Mouse (Mus musculus) liver, embryonic 16.5 days (tissue): ENCODE results near the gene Plekhg3. TPM values are rescaled to one million over a fixed set of nuclear protein-coding genes. Genes with fewer than 3 reads are reported as not detected.

Experiments used
- ATAC-seq: fragments of 200-750 bp; cut with Nextera tagmentation; 2 replicates; pipeline ENCODE4 v1.8.0; 2017; ENCODE audit warnings: low read depth, mild to moderate bottlenecking, moderate number of reproducible peaks, moderate library complexity
- H3K27ac ChIP-seq: fragments of 300-500 bp; sonication (generic); 2 replicates; pipeline ENCODE4 v1.5.1; 2014; ENCODE audit warnings: mild to moderate bottlenecking, low read length
- H3K27me3 ChIP-seq: fragments of 300-500 bp; sonication (generic); 2 replicates; pipeline ENCODE4 v1.6.1; 2014; ENCODE audit warnings: low read depth, low read length, mixed read lengths; ENCODE audit not compliant: control insufficient read depth, insufficient read depth
- H3K36me3 ChIP-seq: fragments of 300-500 bp; sonication (generic); 2 replicates; pipeline ENCODE4 v1.6.1; 2014; ENCODE audit warnings: mild to moderate bottlenecking; ENCODE audit not compliant: control insufficient read depth, insufficient read depth
- H3K4me1 ChIP-seq: fragments of 300-500 bp; sonication (generic); 2 replicates; pipeline ENCODE4 v1.6.1; 2014; ENCODE audit warnings: low read depth, low read length, mixed read lengths; ENCODE audit not compliant: control insufficient read depth
- H3K4me2 ChIP-seq: fragments of 300-500 bp; sonication (generic); 2 replicates; pipeline ENCODE4 v1.6.1; 2014; ENCODE audit warnings: low read depth, low read length, mixed read lengths
- H3K4me3 ChIP-seq: fragments of 300-500 bp; sonication (generic); 2 replicates; pipeline ENCODE4 v1.5.1; 2014; ENCODE audit warnings: low read depth, mild to moderate bottlenecking, low read length
- H3K9ac ChIP-seq: fragments of 300-500 bp; sonication (generic); 2 replicates; pipeline ENCODE4 v1.6.1; 2014; ENCODE audit warnings: low read depth, low read length
- H3K9me3 ChIP-seq: fragments of 300-500 bp; sonication (generic); replicated peaks from 2 replicates; pipeline ENCODE4 v1.6.1; 2016; ENCODE audit warnings: low read length; ENCODE audit not compliant: control insufficient read depth
- WGBS: fragments of 180-500 bp; shearing (Covaris S2); extraction: QIAGEN DNeasy Blood & Tissue Kit; methylation state at CpG from one replicate; pipeline ENCODE4 v1.1.7; 2014; ENCODE audit not compliant: insufficient replicate concordance; 5-methylcytosine and 5-hydroxymethylcytosine counted together
- polyA plus RNA-seq: library from polyadenylated mRNA; unstranded; fragments of >200 nt; fragmentation: Nextera tagmentation; extraction: Ambion mirVana; gene quantifications from 2 replicates; pipeline ENCODE4 v1.2.1, GENCODE M21; 2015

Plekhg3 gene
- polyA plus RNA-seq, 1 experiment from 2014 or later, result 5.5 TPM

- no peak overlapping the region for H3K9ac ChIP-seq
- WGBS, result 30% methylated on average over 8 of the region's 8 CpGs
- no peaks in the 10 kb centered on the region for H3K36me3 ChIP-seq
- no peaks in the 10 kb centered on the region for H3K9me3 ChIP-seq
- H3K27me3 ChIP-seq, result no peaks in the 10 kb centered on the region
- no peak overlapping the region for H3K4me3 ChIP-seq
- H3K4me1 ChIP-seq, result peaks cover 40% of the 10 kb centered on the region
- peak overlapping the region; percentile 50 for H3K27ac ChIP-seq
- no peak overlapping the region for H3K4me2 ChIP-seq
- peak; percentile 26; the same call in 1 of the 2 replicates for ATAC-seq
Measured at GRCm38 (mm10) chr12:76552321-76552720, 21.6 kb downstream of the Plekhg3 start.

GRCm38 (mm10) chr12:76552958-76553357 lies 22.3 kb downstream of the Plekhg3 start:
- Histone ChIP-seq H3K9ac (no peak overlapping the region), H3K27ac (peak overlapping the region; percentile 50; the same call in 1 of the 2 replicates), H3K4me2 (no peak overlapping the region), H3K4me3 (no peak overlapping the region), H3K27me3 (no peaks in the 10 kb centered on the region), H3K9me3 (no peaks in the 10 kb centered on the region), H3K36me3 (no peaks in the 10 kb centered on the region), H3K4me1 (peaks cover 36% of the 10 kb centered on the region)
- no peak for ATAC-seq
- WGBS, result 37% methylated on average over 4 of the region's 4 CpGs

DNA sequence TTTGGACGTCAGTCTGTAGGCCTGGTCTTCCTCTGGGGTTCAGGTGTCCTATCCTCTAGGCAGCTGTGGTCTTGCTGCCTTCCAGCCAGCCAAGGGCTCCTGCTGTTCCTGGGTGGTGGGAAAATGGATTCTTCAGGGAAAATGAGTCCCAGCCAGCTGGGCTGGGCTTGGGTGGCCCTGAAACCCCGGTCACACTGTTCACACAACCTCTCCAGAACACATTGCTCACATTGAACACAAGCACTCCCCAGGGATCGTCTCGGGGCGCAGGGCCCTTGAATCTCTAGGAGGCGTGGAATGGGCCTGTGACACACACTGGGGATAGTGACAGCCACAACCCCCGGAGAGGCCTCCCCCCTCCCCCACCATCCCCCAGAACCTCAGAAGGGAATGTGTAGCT lies 23.2 kb downstream of the Plekhg3 start:
- H3K27ac ChIP-seq, result no peak overlapping the region
- H3K4me1 ChIP-seq, result peaks cover 29% of the 10 kb centered on the region
- no peak overlapping the region for H3K9ac ChIP-seq

GRCm38 (mm10) chr12:76554392-76554791 lies 23.7 kb downstream of the Plekhg3 start:
- no peak for ATAC-seq
- H3K27ac ChIP-seq, result no peak overlapping the region
- no peaks in the 10 kb centered on the region for H3K27me3 ChIP-seq
- peaks cover 27% of the 10 kb centered on the region for H3K4me1 ChIP-seq
- no peaks in the 10 kb centered on the region for H3K9me3 ChIP-seq
- H3K9ac ChIP-seq, result no peak overlapping the region
- no peak overlapping the region for H3K4me3 ChIP-seq
- 49% methylated on average over 3 of the region's 3 CpGs for WGBS
- H3K36me3 ChIP-seq, result no peaks in the 10 kb centered on the region
- H3K4me2 ChIP-seq, result no peak overlapping the region

More for the DNA sequence above, 23.2 kb downstream of the Plekhg3 start:
- H3K27me3 ChIP-seq, result no peaks in the 10 kb centered on the region
- H3K4me3 ChIP-seq, result no peak overlapping the region
- no peak overlapping the region for H3K4me2 ChIP-seq
- WGBS, result 55% methylated on average over 7 of the region's 7 CpGs
- no peaks in the 10 kb centered on the region for H3K9me3 ChIP-seq
- no peaks in the 10 kb centered on the region for H3K36me3 ChIP-seq
- ATAC-seq, result no peak

GRCm38 (mm10) chr12:76554871-76555386 lies 24.2 kb downstream of the Plekhg3 start:
- Histone ChIP-seq H3K27me3 (no peaks in the 10 kb centered on the region), H3K4me1 (peaks cover 27% of the 10 kb centered on the region), H3K9ac (no peak overlapping the region), H3K4me2 (no peak overlapping the region), H3K4me3 (no peak overlapping the region), H3K9me3 (no peaks in the 10 kb centered on the region), H3K36me3 (no peaks in the 10 kb centered on the region), H3K27ac (no peak overlapping the region)
- WGBS, result 42% methylated on average over 3 of the region's 3 CpGs
- no peak for ATAC-seq

DNA sequence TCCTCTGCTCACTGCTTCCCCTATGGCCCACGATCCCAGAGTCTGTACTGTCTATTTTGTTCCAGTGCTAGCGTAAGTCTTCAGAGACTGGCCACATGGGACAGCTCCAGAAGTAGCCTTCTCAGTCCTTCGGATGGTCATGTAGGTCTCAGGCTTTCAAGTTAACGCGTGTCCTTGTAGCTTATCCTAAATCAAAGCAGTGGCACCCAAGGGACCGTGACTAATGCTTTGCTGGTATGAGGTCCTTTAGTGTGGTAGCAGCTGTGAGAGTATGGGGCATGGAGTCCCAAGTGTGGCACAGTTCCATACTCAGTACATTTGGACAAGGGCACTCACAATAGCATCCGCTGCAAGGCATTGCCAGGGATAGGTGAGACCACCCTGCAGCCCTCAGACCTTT lies 25.5 kb downstream of the Plekhg3 start:
- peaks cover 27% of the 10 kb centered on the region for H3K4me1 ChIP-seq

GRCm38 (mm10) chr12:76556745-76557389 lies 26.2 kb downstream of the Plekhg3 start:
- Histone ChIP-seq H3K4me3 (no peak overlapping the region), H3K27me3 (no peaks in the 10 kb centered on the region), H3K9me3 (no peaks in the 10 kb centered on the region), H3K4me1 (peaks cover 27% of the 10 kb centered on the region), H3K9ac (no peak overlapping the region), H3K36me3 (no peaks in the 10 kb centered on the region; the same call in 1 of the 2 replicates), H3K4me2 (no peak overlapping the region), H3K27ac (no peak overlapping the region)
- 33% methylated on average over 6 of the region's 6 CpGs for WGBS
- ATAC-seq, result no peak

More for the DNA sequence above, 25.5 kb downstream of the Plekhg3 start:
- Histone ChIP-seq H3K36me3 (no peaks in the 10 kb centered on the region; the same call in 1 of the 2 replicates), H3K9ac (no peak overlapping the region), H3K9me3 (no peaks in the 10 kb centered on the region), H3K4me2 (no peak overlapping the region), H3K27me3 (no peaks in the 10 kb centered on the region), H3K27ac (no peak overlapping the region), H3K4me3 (no peak overlapping the region)
- WGBS, result 70% methylated on average over 7 of the region's 7 CpGs
- no peak for ATAC-seq

DNA sequence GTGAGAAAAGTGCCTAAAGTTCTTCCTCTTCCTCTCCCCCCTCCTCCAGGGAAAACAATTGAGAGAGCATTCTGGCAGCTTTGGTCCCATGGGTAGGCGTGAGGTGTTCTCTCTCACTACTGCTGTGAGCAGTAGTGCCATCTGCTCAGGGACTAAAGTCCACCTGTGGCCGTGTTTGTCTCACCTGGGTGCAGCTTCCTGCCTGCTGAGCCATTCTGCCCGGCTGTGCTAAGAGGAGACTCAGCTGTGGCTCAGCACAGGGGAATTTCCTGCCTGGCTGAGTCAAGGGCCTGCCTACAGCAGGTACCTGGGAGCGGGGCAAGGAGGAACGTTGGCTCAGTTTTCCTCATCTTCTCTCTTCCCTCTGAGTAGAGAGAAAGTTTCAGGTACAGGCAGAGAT lies 27.5 kb downstream of the Plekhg3 start:
- H3K27me3 ChIP-seq, result no peaks in the 10 kb centered on the region
- H3K9ac ChIP-seq, result no peak overlapping the region
- no peak overlapping the region; the same call in 1 of the 2 replicates for H3K27ac ChIP-seq
- no peak overlapping the region for H3K4me3 ChIP-seq
- peaks cover 15% of the 10 kb centered on the region for H3K4me1 ChIP-seq
- ATAC-seq, result peak; percentile 75
- H3K36me3 ChIP-seq, result no peaks in the 10 kb centered on the region; the same call in 1 of the 2 replicates
- no peak overlapping the region for H3K4me2 ChIP-seq
- 42% methylated on average over 5 of the region's 5 CpGs for WGBS
- H3K9me3 ChIP-seq, result no peaks in the 10 kb centered on the region

- no peaks in the 10 kb centered on the region for H3K27me3 ChIP-seq
- no peaks in the 10 kb centered on the region for H3K9me3 ChIP-seq
- peaks cover 15% of the 10 kb centered on the region for H3K36me3 ChIP-seq
- no peak for ATAC-seq
- no peaks in the 10 kb centered on the region for H3K4me1 ChIP-seq
- no peak overlapping the region for H3K4me3 ChIP-seq
- no peak overlapping the region for H3K9ac ChIP-seq
- H3K4me2 ChIP-seq, result no peak overlapping the region
- WGBS, result 44% methylated on average over 4 of the region's 4 CpGs
- H3K27ac ChIP-seq, result no peak overlapping the region
Measured at GRCm38 (mm10) chr12:76562196-76562595, 31.5 kb downstream of the Plekhg3 start.
